Mouse (Mus musculus): ENCODE measurements around the gene Kansl2. TPM values are rescaled to one million over a fixed set of nuclear protein-coding genes. Genes with fewer than 3 reads are reported as not detected.
"Not testable (repeated sequence)": the region's sequence is repeated elsewhere in the genome, so short reads cannot be mapped to it uniquely, and the experiment has no call there.

The Kansl2 gene
- polyA plus RNA-seq, 1 experiment from 2014 or later, result 125 TPM

GRCm38 (mm10) chr15:98527056-98527771 is 6.8 kb downstream of the Kansl2 start:
- no peak for ATAC-seq (ENCODE audit: low FRiP score, low TSS enrichment)

GRCm38 (mm10) chr15:98526057-98526456 is 8.0 kb downstream of the Kansl2 start:
- Histone ChIP-seq H3K36me3 (ENCODE audit: control insufficient read depth, insufficient read depth, low read length) (peaks cover 96% of the 10 kb centered on the region), H3K4me2 (ENCODE audit: low read length) (no peak overlapping the region), H3K9ac (replicated peaks; ENCODE audit: low read length) (no peak overlapping the region), H3K27me3 (ENCODE audit: control insufficient read depth, insufficient read depth, low read length) (no peaks in the 10 kb centered on the region), H3K4me1 (ENCODE audit: control insufficient read depth, insufficient read depth, low read length) (no peaks in the 10 kb centered on the region), H3K27ac (replicated peaks; ENCODE audit: low read depth, low read length) (no peak overlapping the region), H3K9me3 (ENCODE audit: control insufficient read depth, low read length) (no peaks in the 10 kb centered on the region), H3K4me3 (replicated peaks; ENCODE audit: low read depth, low read length) (no peak overlapping the region)
- DNase-seq (no peak), ATAC-seq (ENCODE audit: low FRiP score, low TSS enrichment) (no peak)
- WGBS, result 74% methylated on average over 5 of the region's 5 CpGs

More at GRCm38 (mm10) chr15:98527056-98527771, 6.8 kb downstream of the Kansl2 start:
- Histone ChIP-seq H3K9ac (replicated peaks; ENCODE audit: low read length) (no peak overlapping the region), H3K4me3 (replicated peaks; ENCODE audit: low read depth, low read length) (no peak overlapping the region), H3K4me2 (ENCODE audit: low read length) (no peak overlapping the region), H3K9me3 (ENCODE audit: control insufficient read depth, low read length) (no peaks in the 10 kb centered on the region), H3K27me3 (ENCODE audit: control insufficient read depth, insufficient read depth, low read length) (no peaks in the 10 kb centered on the region), H3K27ac (replicated peaks; ENCODE audit: low read depth, low read length) (no peak overlapping the region), H3K36me3 (ENCODE audit: control insufficient read depth, insufficient read depth, low read length) (peaks cover 91% of the 10 kb centered on the region), H3K4me1 (ENCODE audit: control insufficient read depth, insufficient read depth, low read length) (peaks cover 2% of the 10 kb centered on the region)
- DNase-seq, result no peak
- 91% methylated on average over 5 of the region's 5 CpGs for WGBS

DNA sequence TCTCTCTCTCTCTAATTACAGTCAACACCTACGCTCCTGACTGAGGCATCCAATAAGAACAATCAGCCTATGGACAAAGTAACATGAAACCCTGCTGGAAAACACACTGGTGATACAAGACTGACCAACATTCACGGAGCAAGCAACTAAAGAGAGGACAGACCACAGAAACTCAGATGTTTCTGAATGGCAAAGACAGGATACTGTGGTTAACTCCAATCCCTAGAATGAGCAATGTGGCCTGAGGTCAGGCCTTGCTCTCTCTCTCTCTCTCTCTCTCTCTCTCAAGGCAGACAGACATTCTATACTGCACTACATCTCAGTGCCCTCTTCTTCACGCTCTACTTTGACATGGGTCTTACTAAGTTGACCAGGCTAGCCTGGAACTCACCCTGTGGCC is 12.8 kb downstream of the Kansl2 start:
- H3K4me1 ChIP-seq (ENCODE audit: control insufficient read depth, insufficient read depth, low read length), result no peaks in the 10 kb centered on the region
- H3K27ac ChIP-seq (replicated peaks; ENCODE audit: low read depth, low read length), result no peak overlapping the region
- 96% methylated on average over 3 of the region's 3 CpGs for WGBS
- peaks cover 76% of the 10 kb centered on the region for H3K36me3 ChIP-seq (ENCODE audit: control insufficient read depth, insufficient read depth, low read length)
- no peak for DNase-seq
- ATAC-seq (ENCODE audit: low FRiP score, low TSS enrichment), result no peak
- H3K4me3 ChIP-seq (replicated peaks; ENCODE audit: low read depth, low read length), result no peak overlapping the region
- no peaks in the 10 kb centered on the region for H3K27me3 ChIP-seq (ENCODE audit: control insufficient read depth, insufficient read depth, low read length)
- H3K4me2 ChIP-seq (ENCODE audit: low read length), result no peak overlapping the region
- no peak overlapping the region for H3K9ac ChIP-seq (replicated peaks; ENCODE audit: low read length)
- H3K9me3 ChIP-seq (ENCODE audit: control insufficient read depth, low read length), result no peaks in the 10 kb centered on the region

- no peak for ATAC-seq (ENCODE audit: low FRiP score, low TSS enrichment)
Observed at GRCm38 (mm10) chr15:98517380-98518355, 16.4 kb downstream of the Kansl2 start.

DNA sequence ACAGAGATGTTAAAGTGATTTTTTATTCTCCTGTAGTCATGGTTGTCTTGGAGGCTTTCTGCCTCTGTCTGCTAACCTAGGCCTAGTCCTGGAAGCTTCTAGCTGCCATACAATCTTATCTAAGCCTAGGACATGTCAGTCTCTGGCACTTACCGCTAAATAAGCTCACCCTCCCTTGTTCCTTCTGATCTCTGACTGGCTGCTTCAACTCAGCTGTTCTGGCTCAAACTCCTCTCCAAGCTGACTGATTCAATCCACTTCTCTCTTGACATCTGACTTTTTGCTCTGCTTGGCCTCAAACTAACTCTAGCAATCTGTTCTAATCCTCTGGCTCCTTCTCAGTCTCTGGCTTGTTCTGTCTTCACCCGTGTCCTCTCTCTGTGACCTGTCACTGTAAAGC is 19.2 kb downstream of the Kansl2 start:
- H3K27ac ChIP-seq (replicated peaks; ENCODE audit: low read depth, low read length); H3K4me3 ChIP-seq (replicated peaks; ENCODE audit: low read depth, low read length); DNase-seq; H3K9me3 ChIP-seq (ENCODE audit: control insufficient read depth, low read length); H3K4me1 ChIP-seq (ENCODE audit: control insufficient read depth, insufficient read depth, low read length); ATAC-seq (ENCODE audit: low FRiP score, low TSS enrichment); H3K27me3 ChIP-seq (ENCODE audit: control insufficient read depth, insufficient read depth, low read length); H3K9ac ChIP-seq (replicated peaks; ENCODE audit: low read length); H3K4me2 ChIP-seq (ENCODE audit: low read length): not testable (repeated sequence)
- H3K36me3 ChIP-seq (ENCODE audit: control insufficient read depth, insufficient read depth, low read length), result peaks cover 17% of the 10 kb centered on the region
- WGBS, result 82% methylated on average over 2 of the region's 2 CpGs

More at GRCm38 (mm10) chr15:98517380-98518355, 16.4 kb downstream of the Kansl2 start:
- 71% methylated on average over 16 of the region's 16 CpGs for WGBS
- Histone ChIP-seq H3K27me3 (ENCODE audit: control insufficient read depth, insufficient read depth, low read length) (no peaks in the 10 kb centered on the region), H3K36me3 (ENCODE audit: control insufficient read depth, insufficient read depth, low read length) (peaks cover 44% of the 10 kb centered on the region), H3K9me3 (ENCODE audit: control insufficient read depth, low read length) (no peaks in the 10 kb centered on the region), H3K4me2 (ENCODE audit: low read length) (no peak overlapping the region), H3K4me3 (replicated peaks; ENCODE audit: low read depth, low read length) (no peak overlapping the region), H3K4me1 (ENCODE audit: control insufficient read depth, insufficient read depth, low read length) (no peaks in the 10 kb centered on the region), H3K27ac (replicated peaks; ENCODE audit: low read depth, low read length) (no peak overlapping the region), H3K9ac (replicated peaks; ENCODE audit: low read length) (no peak overlapping the region)
- DNase-seq, result peak; percentile 68

DNA sequence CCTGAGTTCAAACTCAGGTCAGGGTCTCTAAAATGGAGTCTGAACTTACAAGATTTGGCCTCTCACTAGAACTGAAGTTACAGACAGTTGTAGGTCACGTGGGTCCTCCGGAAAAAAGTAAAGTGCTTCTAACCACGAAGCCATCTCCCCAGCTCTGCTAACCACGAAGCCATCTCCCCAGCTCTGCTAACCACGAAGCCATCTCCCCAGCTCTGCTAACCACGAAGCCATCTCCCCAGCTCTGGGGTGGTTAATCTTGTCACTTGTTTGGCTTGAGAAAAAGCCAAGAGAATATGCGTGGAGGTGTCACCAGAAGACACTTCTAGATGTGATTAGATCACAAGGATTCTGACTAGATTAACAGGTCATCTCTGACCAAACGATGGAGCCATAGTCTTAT is 19.9 kb downstream of the Kansl2 start:
- 88% methylated on average over 8 of the region's 8 CpGs for WGBS
- Histone ChIP-seq H3K4me2 (ENCODE audit: low read length) (no peak overlapping the region), H3K4me3 (replicated peaks; ENCODE audit: low read depth, low read length) (no peak overlapping the region), H3K9ac (replicated peaks; ENCODE audit: low read length) (no peak overlapping the region), H3K27ac (replicated peaks; ENCODE audit: low read depth, low read length) (no peak overlapping the region), H3K36me3 (ENCODE audit: control insufficient read depth, insufficient read depth, low read length) (peaks cover 12% of the 10 kb centered on the region), H3K9me3 (ENCODE audit: control insufficient read depth, low read length) (no peaks in the 10 kb centered on the region), H3K4me1 (ENCODE audit: control insufficient read depth, insufficient read depth, low read length) (0 out of 2 replicates have a peak, but pooled peaks cover 3% of the 10 kb centered on the region), H3K27me3 (ENCODE audit: control insufficient read depth, insufficient read depth, low read length) (no peaks in the 10 kb centered on the region)
- no peak for ATAC-seq (ENCODE audit: low FRiP score, low TSS enrichment)
- DNase-seq, result no peak

DNA sequence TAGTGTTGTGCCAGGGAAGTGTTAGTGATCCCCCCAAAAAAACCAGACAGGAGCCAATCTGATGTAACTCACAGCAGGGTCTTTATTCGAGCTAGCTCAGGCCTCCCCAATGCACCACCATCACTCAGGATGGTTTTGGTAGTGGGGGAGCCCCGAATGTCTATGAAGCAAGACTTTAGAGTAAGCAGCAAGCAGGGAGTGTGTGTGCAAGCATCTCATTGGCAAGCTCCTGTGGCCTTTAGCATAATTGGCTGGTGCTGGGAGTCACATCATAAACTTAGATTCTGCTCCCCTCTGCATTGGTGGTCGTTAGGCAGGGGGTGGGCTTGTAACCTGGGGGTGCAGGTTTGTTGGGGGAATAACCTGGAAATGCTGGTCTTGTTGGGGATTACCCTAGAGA is 20.4 kb downstream of the Kansl2 start:
- not testable (repeated sequence) for ATAC-seq (ENCODE audit: low FRiP score, low TSS enrichment); H3K9me3 ChIP-seq (ENCODE audit: control insufficient read depth, low read length); H3K4me1 ChIP-seq (ENCODE audit: control insufficient read depth, insufficient read depth, low read length); DNase-seq; H3K9ac ChIP-seq (replicated peaks; ENCODE audit: low read length); H3K4me2 ChIP-seq (ENCODE audit: low read length); H3K27ac ChIP-seq (replicated peaks; ENCODE audit: low read depth, low read length); H3K4me3 ChIP-seq (replicated peaks; ENCODE audit: low read depth, low read length); H3K27me3 ChIP-seq (ENCODE audit: control insufficient read depth, insufficient read depth, low read length)
- WGBS, result 63% methylated on average over 3 of the region's 3 CpGs
- H3K36me3 ChIP-seq (ENCODE audit: control insufficient read depth, insufficient read depth, low read length), result peaks cover 12% of the 10 kb centered on the region

- Histone ChIP-seq H3K9me3 (ENCODE audit: control insufficient read depth, low read length) (no peaks in the 10 kb centered on the region), H3K27me3 (ENCODE audit: control insufficient read depth, insufficient read depth, low read length) (no peaks in the 10 kb centered on the region), H3K4me1 (ENCODE audit: control insufficient read depth, insufficient read depth, low read length) (0 out of 2 replicates have a peak, but pooled peaks cover 3% of the 10 kb centered on the region), H3K4me3 (replicated peaks; ENCODE audit: low read depth, low read length) (no peak overlapping the region), H3K4me2 (ENCODE audit: low read length) (no peak overlapping the region), H3K27ac (replicated peaks; ENCODE audit: low read depth, low read length) (no peak overlapping the region), H3K9ac (replicated peaks; ENCODE audit: low read length) (no peak overlapping the region), H3K36me3 (ENCODE audit: control insufficient read depth, insufficient read depth, low read length) (peaks cover 5% of the 10 kb centered on the region)
- DNase-seq, result no peak
- 57% methylated on average over 17 of the region's 17 CpGs for WGBS
- ATAC-seq (ENCODE audit: low FRiP score, low TSS enrichment), result no peak
Observed at GRCm38 (mm10) chr15:98512799-98513321, 21.2 kb downstream of the Kansl2 start.
